Mouse (Mus musculus): ENCODE measurements around the gene Osr1. TPM values are rescaled to one million over a fixed set of nuclear protein-coding genes. Genes with fewer than 3 reads are reported as not detected.

Gene Osr1
- total and polyA plus RNA-seq, 3 experiments, result not detected

GRCm38 (mm10) chr12:9587732-9588131 lies 17.8 kb downstream of the Osr1 start:
- Histone ChIP-seq H3K27ac (ENCODE audit: control insufficient read depth, low read depth, low read length) (no peak overlapping the region), H3K9me3 (replicated peaks; ENCODE audit: insufficient read depth, low read length) (no peaks in the 10 kb centered on the region), H3K27me3 (ENCODE audit: control insufficient read depth in 1 of 2, insufficient read depth in 2 of 2, low read length in 2 of 2) (no peaks in the 10 kb centered on the region), H3K36me3 (ENCODE audit: control insufficient read depth in 1 of 2, insufficient read depth in 2 of 2, low read length in 2 of 2) (no peaks in the 10 kb centered on the region), H3K4me3 (ENCODE audit: control insufficient read depth in 1 of 2, insufficient read depth in 1 of 2, low read depth in 2 of 2, low read length in 2 of 2) (no peak overlapping the region), H3K4me1 (ENCODE audit: control insufficient read depth in 1 of 2, insufficient read depth in 2 of 2, low read length in 2 of 2) (no peaks in the 10 kb centered on the region), H3K79me2 (ENCODE audit: control insufficient read depth, insufficient read depth, low read length, poor library complexity) (no peaks in the 10 kb centered on the region), H3K9ac (ENCODE audit: control insufficient read depth, low read depth, low read length, poor library complexity, severe bottlenecking) (no peak overlapping the region)
- TF ChIP-seq MAZ (IDR thresholded peaks at IDR 0.05; ENCODE audit: low read depth, low read length) (no peak), RAD21 (IDR thresholded peaks at IDR 0.05; ENCODE audit: low read depth, low read length) (no peak), SIN3A (IDR thresholded peaks at IDR 0.05; ENCODE audit: low read length) (no peak), EP300 (IDR thresholded peaks at IDR 0.05; ENCODE audit: low read depth in 1 of 2, low read length in 2 of 2) (no peak)
- no peak for DNase-seq (ENCODE audit: low read depth, low spot score)

- Histone ChIP-seq H3K27ac (ENCODE audit: control insufficient read depth, low read depth, low read length) (no peak overlapping the region), H3K4me3 (ENCODE audit: control insufficient read depth in 1 of 2, insufficient read depth in 1 of 2, low read depth in 2 of 2, low read length in 2 of 2) (no peak overlapping the region), H3K9ac (ENCODE audit: control insufficient read depth, low read depth, low read length, poor library complexity, severe bottlenecking) (no peak overlapping the region), H3K36me3 (ENCODE audit: control insufficient read depth in 1 of 2, insufficient read depth in 2 of 2, low read length in 2 of 2) (no peaks in the 10 kb centered on the region), H3K27me3 (ENCODE audit: control insufficient read depth in 1 of 2, insufficient read depth in 2 of 2, low read length in 2 of 2) (no peaks in the 10 kb centered on the region), H3K79me2 (ENCODE audit: control insufficient read depth, insufficient read depth, low read length, poor library complexity) (no peaks in the 10 kb centered on the region), H3K9me3 (replicated peaks; ENCODE audit: insufficient read depth, low read length) (no peaks in the 10 kb centered on the region), H3K4me1 (ENCODE audit: control insufficient read depth in 1 of 2, insufficient read depth in 2 of 2, low read length in 2 of 2) (no peaks in the 10 kb centered on the region)
- no peak for DNase-seq (ENCODE audit: low read depth, low spot score)
- TF ChIP-seq CHD1 (IDR thresholded peaks at IDR 0.05; ENCODE audit: low read depth, low read length), result no peak
- no peak for TF ChIP-seq MEF2A (IDR thresholded peaks at IDR 0.05; ENCODE audit: extremely low read depth, insufficient replicate concordance, low read depth, low read length, poor library complexity, severe bottlenecking)
- TF ChIP-seq MYC (IDR thresholded peaks at IDR 0.05; ENCODE audit: low read depth, low read length), result no peak
- TF ChIP-seq ETS1 (IDR thresholded peaks at IDR 0.05; ENCODE audit: low read depth, low read length), result no peak
- no peak for TF ChIP-seq SMC3 (IDR thresholded peaks at IDR 0.05; ENCODE audit: low read depth, low read length)
- no peak for TF ChIP-seq ZMIZ1 (IDR thresholded peaks at IDR 0.05; ENCODE audit: low read depth, low read length)
- TF ChIP-seq USF2 (IDR thresholded peaks at IDR 0.05; ENCODE audit: borderline replicate concordance in 1 of 2, insufficient read depth in 1 of 2, low read depth in 1 of 2, low read length in 2 of 2), result no peak
- no peak for TF ChIP-seq ELF1 (IDR thresholded peaks at IDR 0.05; ENCODE audit: low read depth, low read length)
- TF ChIP-seq TAL1 (IDR thresholded peaks at IDR 0.05; ENCODE audit: low read length), result no peak
- TF ChIP-seq E2F4 (IDR thresholded peaks at IDR 0.05; ENCODE audit: borderline replicate concordance, low read depth, low read length), result no peak
- TF ChIP-seq EP300 (IDR thresholded peaks at IDR 0.05; ENCODE audit: low read depth in 1 of 2, low read length in 2 of 2), result no peak
- TF ChIP-seq MAFK (IDR thresholded peaks at IDR 0.05; ENCODE audit: borderline replicate concordance, low read depth, low read length), result no peak
- no peak for TF ChIP-seq POLR2AphosphoS2 (IDR thresholded peaks at IDR 0.05; ENCODE audit: low read length)
- TF ChIP-seq CTCF (IDR thresholded peaks at IDR 0.05 in 2 of 3, conservative IDR thresholded peaks at IDR 0.05 in 1 of 3; ENCODE audit: control insufficient read depth in 1 of 3, insufficient read depth in 1 of 3, low read depth in 2 of 3, low read length in 3 of 3, poor library complexity in 1 of 3, severe bottlenecking in 1 of 3), result no peak
- TF ChIP-seq MXI1 (IDR thresholded peaks at IDR 0.05; ENCODE audit: low read depth, low read length), result no peak
- no peak for TF ChIP-seq NRF1 (IDR thresholded peaks at IDR 0.05; ENCODE audit: insufficient read depth, low read depth, low read length, poor library complexity, severe bottlenecking)
- no peak for TF ChIP-seq BHLHE40 (IDR thresholded peaks at IDR 0.05; ENCODE audit: borderline replicate concordance, low read depth, low read length)
- TF ChIP-seq RCOR1 (IDR thresholded peaks at IDR 0.05; ENCODE audit: low read depth, low read length), result no peak
- no peak for TF ChIP-seq MAX (IDR thresholded peaks at IDR 0.05; ENCODE audit: low read length)
- TF ChIP-seq ZNF384 (IDR thresholded peaks at IDR 0.05; ENCODE audit: low read depth, low read length), result no peak
These were observed 19.7 kb downstream of the Osr1 start for GRCm38 (mm10) chr12:9589561-9590134.
